Mouse (Mus musculus) inflammation-experienced regulatory T-cells, adult 16 weeks (primary cell): Measurements from ENCODE around the gene Duxf3. TPM values are rescaled to one million over a fixed set of nuclear protein-coding genes. Genes with fewer than 3 reads are reported as not detected.

Source experiments
- polyA plus RNA-seq: library from polyadenylated mRNA; unstranded; fragments of 100-300 nt; shearing (Covaris generic); gene quantifications from one replicate; pipeline ENCODE4 v1.2.1, GENCODE M21; 2017

The Duxf3 gene
- not detected for polyA plus RNA-seq

DNA sequence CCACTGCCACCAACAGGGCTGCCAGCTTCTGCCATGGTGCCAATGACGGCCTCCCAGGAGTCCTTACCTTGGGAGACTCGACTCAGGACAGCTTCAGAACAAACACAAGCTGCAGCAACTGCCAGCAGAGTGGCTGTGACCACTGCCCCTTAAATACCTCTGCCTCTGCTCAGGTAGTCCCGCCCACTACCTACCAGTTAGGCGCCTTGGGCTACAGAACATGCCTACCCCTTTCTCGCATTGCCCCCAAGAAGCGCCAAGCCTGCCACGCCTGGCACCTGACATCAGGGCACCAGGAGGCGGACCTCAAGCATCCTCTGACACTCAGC is at the start of gene Duxf3:
Duxf3 (minus strand) TSS at position 35 of the 329 bp plus-strand sequence.

DNA sequence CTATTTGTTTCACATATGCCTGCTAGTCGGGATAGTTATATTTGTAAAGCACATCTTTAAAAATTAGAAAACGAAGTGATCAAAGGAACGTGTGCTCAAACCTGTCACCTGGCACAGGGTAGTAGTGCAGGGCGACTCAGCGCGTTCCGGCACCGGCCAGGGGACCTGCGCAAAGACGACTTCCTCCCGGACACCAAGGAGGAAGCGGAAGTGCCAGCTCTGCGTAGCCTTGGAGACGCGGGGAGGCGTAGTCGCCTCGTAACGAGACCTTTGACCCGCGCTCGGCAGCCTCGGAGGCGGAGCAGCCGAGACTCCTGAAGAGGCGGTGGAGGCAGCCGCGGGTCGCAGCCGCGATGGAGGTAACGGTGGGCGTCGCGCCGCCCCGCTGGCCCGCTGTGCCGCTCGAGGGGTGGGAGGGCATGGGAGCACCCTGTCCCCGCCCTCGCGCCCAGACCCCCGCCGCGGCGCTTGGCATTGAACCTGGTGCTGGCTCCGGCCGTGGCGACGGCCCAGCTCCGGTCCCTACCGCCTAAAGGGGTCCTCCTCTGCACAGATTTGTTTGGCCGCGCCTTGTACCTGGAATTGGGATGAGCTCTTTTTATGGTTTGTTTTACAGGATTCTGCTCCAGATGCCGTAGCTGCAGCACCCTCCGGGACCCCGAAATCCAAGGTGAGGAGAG is 22.9 kb upstream of the Duxf3 start, which contains the start of gene Gcc2:
Gcc2 (plus strand) TSS at position 285 of the 680 bp plus-strand sequence.

DNA sequence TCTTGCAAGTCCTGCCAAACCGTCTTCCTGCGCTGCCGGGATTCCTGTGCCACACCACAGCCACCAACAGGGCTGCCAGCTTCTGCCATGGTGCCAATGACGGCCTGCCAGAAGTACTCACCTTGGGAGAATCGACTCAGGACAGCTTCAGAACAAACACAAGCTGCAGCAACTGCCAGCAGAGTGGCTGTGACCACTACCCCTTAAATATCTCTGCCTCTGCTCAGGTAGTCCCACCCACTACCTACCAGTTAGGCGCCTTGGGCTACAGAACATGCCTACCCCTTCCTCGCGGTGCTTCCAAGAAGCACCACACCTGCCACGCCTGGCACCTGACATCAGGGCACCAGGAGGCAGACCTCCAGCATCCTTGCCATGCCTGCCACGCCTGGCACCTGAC is 4.1 kb upstream of the Duxf3 start, which contains the start of gene Gm4981:
Gm4981 (minus strand) TSS at position 89 of the 400 bp plus-strand sequence.

DNA sequence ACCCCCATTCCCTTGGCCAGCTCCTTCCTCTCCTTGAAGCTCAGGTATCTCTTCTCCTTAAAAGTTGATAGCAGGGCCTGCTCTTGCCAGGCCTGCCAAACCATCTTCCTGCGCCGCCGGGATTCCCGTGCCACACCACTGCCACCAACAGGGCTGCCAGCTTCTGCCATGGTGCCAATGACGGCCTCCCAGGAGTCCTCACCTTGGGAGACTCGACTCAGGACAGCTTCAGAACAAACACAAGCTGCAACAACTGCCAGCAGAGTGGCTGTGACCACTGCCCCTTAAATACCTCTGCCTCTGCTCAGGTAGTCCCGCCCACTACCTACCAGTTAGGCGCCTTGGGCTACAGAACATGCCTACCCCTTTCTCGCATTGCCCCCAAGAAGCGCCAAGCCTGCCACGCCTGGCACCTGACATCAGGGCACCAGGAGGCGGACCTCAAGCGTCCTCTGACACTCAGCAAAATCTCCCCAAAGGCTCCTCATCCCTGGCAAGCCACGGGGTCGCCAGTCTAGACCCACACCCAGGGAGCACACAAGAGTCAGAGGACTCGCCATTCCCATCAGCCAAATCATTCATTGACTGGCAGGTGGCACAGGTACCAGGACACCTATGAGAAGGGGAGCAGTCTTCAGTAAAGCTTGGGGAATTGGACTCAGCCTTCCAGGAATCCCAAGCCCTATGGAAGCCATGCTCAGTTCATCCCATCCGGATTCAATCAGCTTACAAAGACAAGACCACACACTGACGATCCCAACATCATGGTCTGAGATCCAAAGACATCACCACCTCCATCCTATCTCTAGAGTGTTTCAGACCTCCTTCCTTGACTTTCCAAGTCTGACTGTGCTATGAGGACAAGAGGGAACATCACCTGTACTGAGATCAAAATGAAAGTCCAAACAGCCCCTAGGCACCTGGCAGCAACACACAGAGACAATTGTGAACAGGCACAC is 7.4 kb downstream of the Duxf3 start, which contains the start of gene AW822073:
AW822073 (minus strand) TSS at position 104 of the 959 bp plus-strand sequence.

Other genes with a start within 250 kb of the Duxf3 start
- not detected for gene AW822073, start 7.7 kb downstream of the Duxf3 start, polyA plus RNA-seq
- gene Gm4981, start 4.0 kb upstream of the Duxf3 start, polyA plus RNA-seq: not detected
- 71.1 TPM for gene Gcc2, start 22.8 kb upstream of the Duxf3 start, polyA plus RNA-seq
- 119 TPM for gene Lims1, start 90.8 kb upstream of the Duxf3 start, polyA plus RNA-seq
- gene Ranbp2, start 214.2 kb upstream of the Duxf3 start, polyA plus RNA-seq: 77.9 TPM